Mouse (Mus musculus): ENCODE data around the gene Ddx39. TPM values are rescaled to one million over a fixed set of nuclear protein-coding genes. Genes with fewer than 3 reads are reported as not detected.

The Ddx39 gene
- polyA plus RNA-seq, 1 experiment from 2014 or later = 191 TPM

DNA sequence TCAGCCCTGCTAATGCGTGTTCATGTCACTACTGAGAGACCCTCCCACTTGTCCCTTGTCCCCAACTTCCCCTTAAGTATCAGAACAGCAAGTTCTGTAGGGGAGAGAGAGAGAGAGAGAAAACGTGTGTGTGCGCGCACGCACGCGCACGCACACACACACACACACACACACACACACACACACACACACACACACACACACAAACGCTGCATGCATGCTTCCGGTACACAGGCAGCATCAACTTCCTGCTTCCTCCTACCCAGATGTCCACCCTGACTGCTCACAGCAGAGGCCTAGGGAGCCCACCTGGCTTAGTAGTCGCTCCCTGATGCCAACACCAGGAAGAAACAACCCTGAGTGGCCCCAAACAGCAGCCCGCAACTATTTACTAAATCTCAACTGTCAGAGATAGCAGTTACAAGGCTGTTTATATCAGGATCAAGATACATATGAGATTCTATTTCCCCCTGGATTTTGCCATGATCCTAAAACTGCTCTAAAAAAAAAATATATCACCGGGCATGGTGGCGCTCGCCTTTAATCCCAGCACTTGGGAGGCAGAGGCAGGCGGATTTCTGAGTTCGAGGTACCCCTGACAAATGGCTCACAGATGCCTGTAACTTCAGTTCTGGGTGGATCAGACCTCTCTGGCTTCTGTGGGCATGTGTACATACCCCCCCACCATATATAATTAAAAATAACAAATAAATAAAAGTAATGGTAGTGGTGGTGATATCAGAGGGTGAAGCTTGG is 19.4 kb upstream of the Ddx39 start:
- 84% methylated on average over 11 of the region's 17 CpGs for WGBS
- H3K4me1 ChIP-seq (ENCODE audit: control insufficient read depth, insufficient read depth, low read length) = peaks cover 3% of the 10 kb centered on the region
- no peak overlapping the region for H3K4me2 ChIP-seq (ENCODE audit: low read depth, low read length)
- H3K9ac ChIP-seq (replicated peaks; ENCODE audit: low read length) = no peak overlapping the region
- no peak for ATAC-seq (replicated peaks; ENCODE audit: insufficient number of reproducible peaks, low FRiP score, low TSS enrichment, low read depth)
- no peaks in the 10 kb centered on the region for H3K27me3 ChIP-seq (ENCODE audit: control insufficient read depth, insufficient read depth, low read length)
- no peak overlapping the region for H3K27ac ChIP-seq (replicated peaks; ENCODE audit: low read depth, low read length)
- DNase-seq (ENCODE audit: low spot score) = no peak
- H3K9me3 ChIP-seq (replicated peaks; ENCODE audit: control insufficient read depth, low read length) = no peaks in the 10 kb centered on the region
- H3K36me3 ChIP-seq (replicated peaks; ENCODE audit: control insufficient read depth, insufficient read depth, low read depth, low read length) = 0 out of 2 replicates have a peak, but pooled peaks cover 2% of the 10 kb centered on the region
- no peak overlapping the region for H3K4me3 ChIP-seq (ENCODE audit: low read depth, low read length)

DNA sequence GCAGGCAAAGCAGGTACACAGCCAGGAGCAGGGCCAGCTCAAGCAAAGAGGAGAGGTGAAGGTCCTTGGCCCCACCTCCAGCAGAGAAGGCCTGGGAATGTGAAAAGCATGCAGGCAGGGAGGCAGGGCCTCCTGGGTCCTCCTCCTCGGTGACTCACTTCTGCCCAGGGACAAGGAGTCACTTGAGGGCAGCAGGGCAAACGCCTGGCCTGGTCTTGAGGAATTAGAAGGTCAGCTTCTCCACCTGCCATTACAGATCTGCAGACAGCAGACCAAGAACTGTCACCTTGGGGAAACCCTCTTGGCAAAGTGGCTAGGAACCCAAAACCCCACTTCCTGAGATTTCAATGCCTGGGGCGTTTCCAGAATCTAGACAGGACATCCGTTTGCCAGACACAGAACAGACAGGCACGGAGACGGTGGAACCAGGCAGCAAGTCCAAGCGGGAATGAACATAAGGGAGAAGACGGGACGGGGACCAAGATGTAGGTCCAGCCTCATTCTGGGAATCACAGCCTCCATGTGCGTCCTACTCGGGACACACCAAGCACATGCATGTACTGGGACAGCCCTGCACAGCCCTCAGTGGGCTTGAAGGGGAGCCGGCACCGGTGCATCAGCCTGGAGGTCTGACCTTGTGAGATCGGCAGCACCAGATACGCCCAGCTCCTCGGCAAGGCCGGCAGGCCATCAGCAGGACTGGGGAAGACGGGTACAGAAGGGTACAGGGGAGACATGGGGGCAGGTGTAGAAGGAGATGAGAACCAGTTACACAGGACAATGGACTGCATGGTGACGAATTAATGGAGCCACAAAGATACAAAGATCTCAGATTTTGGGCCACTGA is 17.4 kb upstream of the Ddx39 start:
- Histone ChIP-seq H3K27ac (replicated peaks; ENCODE audit: low read depth, low read length) (0 out of 2 replicates have a peak overlapping the region, but pooled peaks have one; percentile 35), H3K27me3 (ENCODE audit: control insufficient read depth, insufficient read depth, low read length) (no peaks in the 10 kb centered on the region), H3K9ac (replicated peaks; ENCODE audit: low read length) (peak overlapping the region; percentile 91), H3K4me3 (ENCODE audit: low read depth, low read length) (peak overlapping the region; percentile 91), H3K4me2 (ENCODE audit: low read depth, low read length) (peak overlapping the region; percentile 93), H3K4me1 (ENCODE audit: control insufficient read depth, insufficient read depth, low read length) (peaks cover 3% of the 10 kb centered on the region), H3K36me3 (replicated peaks; ENCODE audit: control insufficient read depth, insufficient read depth, low read depth, low read length) (no peaks in the 10 kb centered on the region), H3K9me3 (replicated peaks; ENCODE audit: control insufficient read depth, low read length) (no peaks in the 10 kb centered on the region)
- no peak for DNase-seq (ENCODE audit: low spot score)
- WGBS = 40% methylated on average over 19 of the region's 19 CpGs
- ATAC-seq (replicated peaks; ENCODE audit: insufficient number of reproducible peaks, low FRiP score, low TSS enrichment, low read depth) = no peak; the same call in 1 of the 2 replicates

DNA sequence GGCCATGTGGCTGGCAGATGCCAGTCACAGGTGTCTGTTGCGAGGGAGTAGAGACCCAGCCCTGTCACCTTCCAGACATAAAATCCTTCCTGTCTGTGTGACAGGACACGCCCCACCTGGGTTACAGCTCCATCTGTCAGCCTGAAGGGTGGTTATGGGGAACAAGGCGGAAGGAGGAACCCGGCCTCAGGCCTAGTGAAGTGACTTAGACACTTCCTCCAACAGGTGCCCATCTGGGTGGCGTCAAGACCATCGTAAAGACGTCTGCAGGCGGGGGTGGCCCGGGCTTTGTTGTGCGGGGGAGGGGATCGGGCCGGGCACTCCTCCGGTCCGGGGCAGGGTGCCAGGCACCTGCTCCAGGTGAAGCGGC is 16.7 kb upstream of the Ddx39 start:
- ATAC-seq (replicated peaks; ENCODE audit: insufficient number of reproducible peaks, low FRiP score, low TSS enrichment, low read depth) (no peak), DNase-seq (ENCODE audit: low spot score) (peak; percentile 22)
- 2% methylated on average over 15 of the region's 15 CpGs for WGBS
- Histone ChIP-seq H3K27ac (replicated peaks; ENCODE audit: low read depth, low read length) (no peak overlapping the region), H3K4me2 (ENCODE audit: low read depth, low read length) (peak overlapping the region; percentile 93), H3K27me3 (ENCODE audit: control insufficient read depth, insufficient read depth, low read length) (no peaks in the 10 kb centered on the region), H3K9me3 (replicated peaks; ENCODE audit: control insufficient read depth, low read length) (no peaks in the 10 kb centered on the region), H3K4me1 (ENCODE audit: control insufficient read depth, insufficient read depth, low read length) (peaks cover 3% of the 10 kb centered on the region), H3K36me3 (replicated peaks; ENCODE audit: control insufficient read depth, insufficient read depth, low read depth, low read length) (no peaks in the 10 kb centered on the region), H3K4me3 (ENCODE audit: low read depth, low read length) (peak overlapping the region; percentile 91), H3K9ac (replicated peaks; ENCODE audit: low read length) (peak overlapping the region; percentile 91)

DNA sequence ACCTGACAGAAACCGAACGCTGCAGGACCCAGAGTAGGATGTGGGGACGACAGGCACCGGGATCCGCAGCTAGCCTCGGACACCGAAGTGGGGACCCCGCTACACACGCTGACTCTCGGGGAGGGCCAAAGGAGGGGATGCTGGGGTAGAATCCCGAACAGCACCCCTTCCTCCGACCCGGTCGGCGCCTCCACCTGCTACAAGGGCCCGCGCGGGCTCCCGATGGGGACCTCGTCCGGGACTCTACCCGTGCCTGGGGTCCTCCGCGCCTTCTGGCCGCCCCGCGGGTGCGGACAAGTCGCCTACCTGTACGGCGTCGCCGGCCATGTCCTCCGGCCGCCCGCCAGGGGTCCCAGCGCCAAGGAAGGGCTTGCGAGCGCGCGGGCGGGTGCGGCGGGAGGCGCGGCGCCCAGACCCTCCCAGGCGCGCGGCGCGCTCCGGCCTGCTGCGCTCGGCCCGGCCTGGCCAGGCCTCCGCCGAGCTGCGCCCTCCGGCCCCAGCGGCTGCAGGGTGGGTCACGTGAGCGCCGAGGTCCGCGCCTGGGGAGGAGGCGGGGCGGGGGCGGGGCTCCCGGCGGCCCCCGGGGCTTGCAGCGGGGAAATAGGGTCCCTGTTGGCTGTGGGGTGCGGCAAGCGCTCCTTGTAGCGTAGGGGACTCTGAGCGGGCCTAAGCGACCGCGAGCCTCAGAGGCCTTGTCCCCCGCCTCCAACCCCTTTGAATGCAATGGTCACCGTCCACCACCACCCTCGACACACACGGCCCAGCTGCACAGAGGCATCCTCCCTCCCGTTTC is 16.1 kb upstream of the Ddx39 start, which contains the start of gene Pkn1:
Gene Pkn1, minus strand, starts transcription at position 519 of the 793 bp plus-strand sequence.
- H3K27me3 ChIP-seq (ENCODE audit: control insufficient read depth, insufficient read depth, low read length) = no peaks in the 10 kb centered on the region
- H3K4me1 ChIP-seq (ENCODE audit: control insufficient read depth, insufficient read depth, low read length) = peaks cover 3% of the 10 kb centered on the region
- H3K4me3 ChIP-seq (ENCODE audit: low read depth, low read length) = peak within 1 kb of the TSS; percentile 91
- WGBS = under 1% methylated on average over 82 of the region's 85 CpGs
- peak within 1 kb of the TSS; percentile 93 for H3K4me2 ChIP-seq (ENCODE audit: low read depth, low read length)
- H3K9ac ChIP-seq (replicated peaks; ENCODE audit: low read length) = peak within 1 kb of the TSS; percentile 91
- peak; percentile 82 for DNase-seq (ENCODE audit: low spot score)
- H3K27ac ChIP-seq (replicated peaks; ENCODE audit: low read depth, low read length) = peak within 1 kb of the TSS; percentile 72
- no peaks in the 10 kb centered on the region for H3K36me3 ChIP-seq (replicated peaks; ENCODE audit: control insufficient read depth, insufficient read depth, low read depth, low read length)
- ATAC-seq (replicated peaks; ENCODE audit: insufficient number of reproducible peaks, low FRiP score, low TSS enrichment, low read depth) = peak; percentile 82
- H3K9me3 ChIP-seq (replicated peaks; ENCODE audit: control insufficient read depth, low read length) = no peaks in the 10 kb centered on the region

DNA sequence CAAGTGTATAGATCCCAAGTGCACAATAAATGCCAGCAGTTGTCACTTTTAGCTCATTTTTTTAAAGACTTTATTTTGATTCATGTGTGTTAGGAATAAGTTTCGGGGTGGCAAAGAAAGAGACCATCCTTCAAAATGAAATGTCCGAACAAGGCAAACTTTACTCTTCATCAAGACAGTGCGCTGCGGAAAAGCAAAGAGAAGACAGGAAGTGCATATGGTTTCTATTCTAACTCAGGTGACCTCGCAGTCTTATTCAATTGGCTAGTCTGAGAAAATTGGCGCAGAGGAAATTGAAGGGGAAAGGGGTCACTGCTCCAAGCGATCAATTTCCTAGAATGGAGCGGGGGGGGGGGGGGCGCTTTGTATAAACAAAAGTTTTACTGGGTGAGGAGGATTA is 15.4 kb upstream of the Ddx39 start:
- peak overlapping the region; percentile 72 for H3K27ac ChIP-seq (replicated peaks; ENCODE audit: low read depth, low read length)
- no peaks in the 10 kb centered on the region for H3K9me3 ChIP-seq (replicated peaks; ENCODE audit: control insufficient read depth, low read length)
- H3K4me2 ChIP-seq (ENCODE audit: low read depth, low read length) = peak overlapping the region; percentile 93
- H3K36me3 ChIP-seq (replicated peaks; ENCODE audit: control insufficient read depth, insufficient read depth, low read depth, low read length) = no peaks in the 10 kb centered on the region
- peak overlapping the region; percentile 91 for H3K4me3 ChIP-seq (ENCODE audit: low read depth, low read length)
- H3K9ac ChIP-seq (replicated peaks; ENCODE audit: low read length) = peak overlapping the region; percentile 91
- H3K4me1 ChIP-seq (ENCODE audit: control insufficient read depth, insufficient read depth, low read length) = peaks cover 3% of the 10 kb centered on the region
- DNase-seq (ENCODE audit: low spot score) (peak; percentile 82), ATAC-seq (replicated peaks; ENCODE audit: insufficient number of reproducible peaks, low FRiP score, low TSS enrichment, low read depth) (no peak)
- no peaks in the 10 kb centered on the region for H3K27me3 ChIP-seq (ENCODE audit: control insufficient read depth, insufficient read depth, low read length)
- 20% methylated on average over 9 of the region's 9 CpGs for WGBS

DNA sequence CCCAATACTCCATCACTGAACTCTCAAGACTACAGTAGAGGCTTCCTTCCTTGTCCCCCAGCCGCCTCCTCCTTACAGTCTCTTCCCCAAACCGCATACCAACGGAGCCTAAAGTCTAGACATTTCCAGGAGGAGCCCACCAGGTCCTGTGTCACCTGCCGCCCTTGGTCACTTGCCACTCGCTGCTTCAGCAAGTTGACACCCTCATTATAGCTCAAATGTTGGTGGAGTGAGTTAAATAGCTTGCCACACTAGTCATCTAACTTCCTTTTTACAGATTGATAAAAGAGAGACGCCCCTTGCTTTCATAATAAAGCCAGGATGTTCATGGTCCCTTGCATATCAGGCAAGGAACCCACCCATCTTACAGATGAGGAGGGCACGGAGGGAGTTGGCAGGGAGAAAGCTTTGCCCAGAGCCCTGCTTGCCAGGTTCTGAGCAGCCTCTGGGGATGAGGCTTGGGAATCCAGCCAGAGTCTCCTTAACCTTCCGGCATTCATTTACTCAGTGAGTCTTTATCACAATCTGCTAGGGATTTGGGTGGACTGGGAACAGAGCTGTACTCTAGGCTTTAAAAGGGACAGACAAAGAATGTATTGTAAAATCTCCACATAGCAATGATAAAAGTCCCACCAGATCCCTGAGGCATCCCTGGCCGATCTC is 14.4 kb upstream of the Ddx39 start:
- WGBS = 67% methylated on average over 9 of the region's 9 CpGs
- no peak for DNase-seq (ENCODE audit: low spot score)
- peaks cover 3% of the 10 kb centered on the region for H3K4me1 ChIP-seq (ENCODE audit: control insufficient read depth, insufficient read depth, low read length)
- no peaks in the 10 kb centered on the region for H3K9me3 ChIP-seq (replicated peaks; ENCODE audit: control insufficient read depth, low read length)
- no peak overlapping the region for H3K4me2 ChIP-seq (ENCODE audit: low read depth, low read length)
- no peak for ATAC-seq (replicated peaks; ENCODE audit: insufficient number of reproducible peaks, low FRiP score, low TSS enrichment, low read depth)
- no peak overlapping the region for H3K27ac ChIP-seq (replicated peaks; ENCODE audit: low read depth, low read length)
- no peaks in the 10 kb centered on the region for H3K27me3 ChIP-seq (ENCODE audit: control insufficient read depth, insufficient read depth, low read length)
- H3K36me3 ChIP-seq (replicated peaks; ENCODE audit: control insufficient read depth, insufficient read depth, low read depth, low read length) = no peaks in the 10 kb centered on the region
- H3K9ac ChIP-seq (replicated peaks; ENCODE audit: low read length) = no peak overlapping the region
- H3K4me3 ChIP-seq (ENCODE audit: low read depth, low read length) = no peak overlapping the region

DNA sequence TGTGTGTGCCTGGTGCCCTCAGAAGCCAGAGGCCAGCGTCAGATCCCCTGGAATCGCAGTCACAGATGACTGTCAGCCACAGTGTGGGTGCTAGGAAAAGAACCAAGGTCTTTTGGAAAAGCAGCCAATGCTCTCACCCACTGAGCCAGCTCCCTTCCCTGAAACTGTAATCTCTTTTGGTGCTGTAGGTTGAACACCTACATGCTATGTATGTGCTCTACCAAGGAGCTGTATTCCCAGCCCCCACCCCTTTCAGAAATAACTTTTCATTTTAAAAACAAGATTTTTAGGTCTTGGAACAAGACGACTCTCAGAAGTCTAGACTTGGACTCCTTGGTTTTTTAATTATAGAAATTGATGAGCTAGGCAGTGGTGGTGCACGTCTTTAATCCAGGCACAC is 11.6 kb upstream of the Ddx39 start:
- no peak for ATAC-seq (replicated peaks; ENCODE audit: insufficient number of reproducible peaks, low FRiP score, low TSS enrichment, low read depth)

More for the DNA sequence above, 11.6 kb upstream of the Ddx39 start:
- Histone ChIP-seq H3K27ac (replicated peaks; ENCODE audit: low read depth, low read length) (no peak overlapping the region), H3K9ac (replicated peaks; ENCODE audit: low read length) (no peak overlapping the region), H3K4me1 (ENCODE audit: control insufficient read depth, insufficient read depth, low read length) (0 out of 2 replicates have a peak, but pooled peaks cover under 1% of the 10 kb centered on the region), H3K4me2 (ENCODE audit: low read depth, low read length) (no peak overlapping the region), H3K36me3 (replicated peaks; ENCODE audit: control insufficient read depth, insufficient read depth, low read depth, low read length) (no peaks in the 10 kb centered on the region), H3K4me3 (ENCODE audit: low read depth, low read length) (no peak overlapping the region), H3K27me3 (ENCODE audit: control insufficient read depth, insufficient read depth, low read length) (no peaks in the 10 kb centered on the region), H3K9me3 (replicated peaks; ENCODE audit: control insufficient read depth, low read length) (no peaks in the 10 kb centered on the region)
- DNase-seq (ENCODE audit: low spot score) = no peak
- WGBS = 77% methylated on average over 4 of the region's 4 CpGs

All from embryonic facial prominence, embryonic 11.5 days (tissue).